Mouse (Mus musculus): ENCODE data around the gene March5. TPM values are rescaled to one million over a fixed set of nuclear protein-coding genes. Genes with fewer than 3 reads are reported as not detected.

Gene March5
- polyA plus RNA-seq, 1 experiment from 2014 or later = 144 TPM

GRCm38 (mm10) chr19:37242707-37243106 is 35.4 kb downstream of the March5 start:
- ATAC-seq (ENCODE audit: insufficient number of reproducible peaks, insufficient read depth, low FRiP score, low TSS enrichment) = no peak
- 34% methylated on average over 2 of the region's 2 CpGs for WGBS
- Histone ChIP-seq H3K27ac (no peak overlapping the region), H3K4me2 (replicated peaks) (no peak overlapping the region), H3K9me3 (no peaks in the 10 kb centered on the region), H3K4me1 (no peaks in the 10 kb centered on the region; the same call in 1 of the 2 replicates), H3K27me3 (no peaks in the 10 kb centered on the region), H3K9ac (no peak overlapping the region), H3K36me3 (no peaks in the 10 kb centered on the region), H3K4me3 (no peak overlapping the region)

- Histone ChIP-seq H3K4me3 (no peak overlapping the region), H3K4me2 (replicated peaks) (no peak overlapping the region), H3K36me3 (no peaks in the 10 kb centered on the region), H3K9ac (no peak overlapping the region), H3K4me1 (no peaks in the 10 kb centered on the region), H3K27ac (no peak overlapping the region), H3K9me3 (no peaks in the 10 kb centered on the region), H3K27me3 (no peaks in the 10 kb centered on the region)
- 55% methylated on average over 3 of the region's 3 CpGs for WGBS
- ATAC-seq (ENCODE audit: insufficient number of reproducible peaks, insufficient read depth, low FRiP score, low TSS enrichment) = no peak
Observed at GRCm38 (mm10) chr19:37246859-37247258, 39.5 kb downstream of the March5 start.

GRCm38 (mm10) chr19:37248199-37248598 is 40.9 kb downstream of the March5 start:
- WGBS = 79% methylated on average over 3 of the region's 3 CpGs
- Histone ChIP-seq H3K27me3 (no peaks in the 10 kb centered on the region), H3K9me3 (no peaks in the 10 kb centered on the region), H3K4me1 (no peaks in the 10 kb centered on the region), H3K4me2 (replicated peaks) (no peak overlapping the region), H3K27ac (no peak overlapping the region), H3K9ac (no peak overlapping the region), H3K36me3 (no peaks in the 10 kb centered on the region), H3K4me3 (no peak overlapping the region)
- no peak for ATAC-seq (ENCODE audit: insufficient number of reproducible peaks, insufficient read depth, low FRiP score, low TSS enrichment)

- no peak overlapping the region for H3K4me2 ChIP-seq (replicated peaks)
- no peaks in the 10 kb centered on the region for H3K4me1 ChIP-seq
- no peak overlapping the region for H3K9ac ChIP-seq
- H3K9me3 ChIP-seq = no peaks in the 10 kb centered on the region
- no peak for ATAC-seq (ENCODE audit: insufficient number of reproducible peaks, insufficient read depth, low FRiP score, low TSS enrichment)
- 66% methylated on average over 6 of the region's 6 CpGs for WGBS
- no peaks in the 10 kb centered on the region for H3K36me3 ChIP-seq
- no peak overlapping the region for H3K4me3 ChIP-seq
- no peak overlapping the region for H3K27ac ChIP-seq
- H3K27me3 ChIP-seq = no peaks in the 10 kb centered on the region
Observed at GRCm38 (mm10) chr19:37252104-37252503, 44.8 kb downstream of the March5 start.

GRCm38 (mm10) chr19:37255321-37255720 is 48.0 kb downstream of the March5 start:
- no peaks in the 10 kb centered on the region for H3K4me1 ChIP-seq
- H3K4me2 ChIP-seq (replicated peaks) = no peak overlapping the region
- H3K36me3 ChIP-seq = no peaks in the 10 kb centered on the region
- H3K4me3 ChIP-seq = no peak overlapping the region
- H3K27me3 ChIP-seq = no peaks in the 10 kb centered on the region
- WGBS = 89% methylated on average over 9 of the region's 9 CpGs
- no peaks in the 10 kb centered on the region for H3K9me3 ChIP-seq
- no peak overlapping the region for H3K9ac ChIP-seq
- no peak for ATAC-seq (ENCODE audit: insufficient number of reproducible peaks, insufficient read depth, low FRiP score, low TSS enrichment)
- no peak overlapping the region for H3K27ac ChIP-seq

GRCm38 (mm10) chr19:37262389-37262788 is 55.0 kb downstream of the March5 start:
- no peak for ATAC-seq (ENCODE audit: insufficient number of reproducible peaks, insufficient read depth, low FRiP score, low TSS enrichment)
- Histone ChIP-seq H3K4me1 (no peaks in the 10 kb centered on the region), H3K4me3 (no peak overlapping the region), H3K9ac (no peak overlapping the region), H3K27ac (no peak overlapping the region), H3K9me3 (no peaks in the 10 kb centered on the region), H3K36me3 (no peaks in the 10 kb centered on the region), H3K4me2 (replicated peaks) (no peak overlapping the region), H3K27me3 (no peaks in the 10 kb centered on the region)
- WGBS = 25% methylated on average over 4 of the region's 4 CpGs

- no peak overlapping the region for H3K4me3 ChIP-seq
- no peak overlapping the region for H3K4me2 ChIP-seq (replicated peaks)
- H3K27ac ChIP-seq = no peak overlapping the region
- H3K36me3 ChIP-seq = 0 out of 2 replicates have a peak, but pooled peaks cover 4% of the 10 kb centered on the region
- no peak overlapping the region for H3K9ac ChIP-seq
- 74% methylated on average over 8 of the region's 8 CpGs for WGBS
- ATAC-seq (ENCODE audit: insufficient number of reproducible peaks, insufficient read depth, low FRiP score, low TSS enrichment) = no peak
- H3K4me1 ChIP-seq = no peaks in the 10 kb centered on the region
- no peaks in the 10 kb centered on the region for H3K9me3 ChIP-seq
- no peaks in the 10 kb centered on the region for H3K27me3 ChIP-seq
Observed at GRCm38 (mm10) chr19:37263566-37263942, 56.2 kb downstream of the March5 start.

- Histone ChIP-seq H3K27me3 (no peaks in the 10 kb centered on the region), H3K4me1 (no peaks in the 10 kb centered on the region), H3K9ac (no peak overlapping the region), H3K9me3 (no peaks in the 10 kb centered on the region), H3K27ac (no peak overlapping the region), H3K4me2 (replicated peaks) (no peak overlapping the region), H3K36me3 (0 out of 2 replicates have a peak, but pooled peaks cover 4% of the 10 kb centered on the region), H3K4me3 (no peak overlapping the region)
- 69% methylated on average over 23 of the region's 23 CpGs for WGBS
- ATAC-seq (ENCODE audit: insufficient number of reproducible peaks, insufficient read depth, low FRiP score, low TSS enrichment) = no peak
Observed at GRCm38 (mm10) chr19:37263943-37264897, 56.9 kb downstream of the March5 start.

- no peak overlapping the region for H3K9ac ChIP-seq
- ATAC-seq (ENCODE audit: insufficient number of reproducible peaks, insufficient read depth, low FRiP score, low TSS enrichment) = no peak
- WGBS = 33% methylated on average over 10 of the region's 10 CpGs
- no peaks in the 10 kb centered on the region for H3K27me3 ChIP-seq
- no peak overlapping the region for H3K4me2 ChIP-seq (replicated peaks)
- H3K4me1 ChIP-seq = no peaks in the 10 kb centered on the region
- no peaks in the 10 kb centered on the region for H3K9me3 ChIP-seq
- H3K36me3 ChIP-seq = 0 out of 2 replicates have a peak, but pooled peaks cover 4% of the 10 kb centered on the region
- no peak overlapping the region for H3K27ac ChIP-seq
- no peak overlapping the region for H3K4me3 ChIP-seq
Observed at GRCm38 (mm10) chr19:37265333-37266103, 58.2 kb downstream of the March5 start.

- 85% methylated on average over 16 of the region's 16 CpGs for WGBS
- Histone ChIP-seq H3K4me3 (no peak overlapping the region), H3K4me1 (no peaks in the 10 kb centered on the region), H3K27ac (no peak overlapping the region), H3K36me3 (0 out of 2 replicates have a peak, but pooled peaks cover 4% of the 10 kb centered on the region), H3K9me3 (no peaks in the 10 kb centered on the region), H3K27me3 (no peaks in the 10 kb centered on the region), H3K9ac (no peak overlapping the region), H3K4me2 (replicated peaks) (no peak overlapping the region)
- ATAC-seq (ENCODE audit: insufficient number of reproducible peaks, insufficient read depth, low FRiP score, low TSS enrichment) = no peak
Observed at GRCm38 (mm10) chr19:37269106-37269505, 61.8 kb downstream of the March5 start.
